11 mouse cellular contexts compared by ENCODE assay signal in genomic region chr6:134243546-134243945, GRCm38 (mm10).
DNase-seq lines count a peak whose midpoint lies in the region; ATAC-seq and TF ChIP-seq lines count a peak whose summit lies in the region.
"Had no signal": no experiment of that assay in that cellular context is flagged by ENCODE, and none has a peak within 500 bp of the region (broad histone marks: within the 10 kb centered on the region; RNA-seq: fewer than 3 reads in every experiment).

No protein-coding gene starts in this region.

- peaks cover 6% of the 10 kb centered on the region for H3K36me3 ChIP-seq in spleen, adult 2 months (ENCODE audit: control insufficient read depth, insufficient read depth, low read length)
- H3K36me3 ChIP-seq in heart, embryonic 15.5 days = peaks cover 17% of the 10 kb centered on the region; the same call in 1 of the 2 replicates

- H3K27ac ChIP-seq in spleen, adult 2 months (ENCODE audit: insufficient read depth, low read length) = peak overlapping the region; percentile 20
- peak overlapping the region; percentile 66 for H3K27ac ChIP-seq in heart, embryonic 15.5 days
- H3K27ac ChIP-seq: hindbrain, embryonic 14.5 days; limb, embryonic 12.5 days had no signal

- no peak for DNase-seq in spleen, adult 2 months (ENCODE audit: low read depth in 1 of 2, low spot score in 2 of 2)
- no peak for DNase-seq in spleen, postnatal 14 days (ENCODE audit: low spot score in 2 of 2)
- DNase-seq in large intestine, adult 2 months (ENCODE audit: low read depth, low spot score) = peak; percentile 46
- no peak for DNase-seq in right cerebral cortex, postnatal 14 days
- no peak for DNase-seq in c-Kit-positive CD71-positive TER-119-positive erythroid progenitor cells, embryonic 14.5 days (ENCODE audit: low spot score)
- no peak for DNase-seq in cerebellum, adult 8-10 months
- no peak for DNase-seq in right cerebral cortex, adult 2 months (ENCODE audit: low spot score in 2 of 2)

- no peak for ATAC-seq in heart, embryonic 15.5 days (replicated peaks; ENCODE audit: insufficient number of reproducible peaks, insufficient read depth, low FRiP score, low read depth)
- ATAC-seq: Patski had no signal

- 52% methylated on average over 4 of the region's 4 CpGs for WGBS in spleen, adult 2 months
- WGBS in heart, embryonic 15.5 days = 69% methylated on average over 4 of the region's 4 CpGs
- 26% methylated on average over 4 of the region's 4 CpGs for WGBS in large intestine, adult 2 months

- TF ChIP-seq POLR2A in spleen, adult 2 months (IDR thresholded peaks at IDR 0.05; ENCODE audit: low read depth, low read length) = no peak

- no peak overlapping the region for H3K9ac ChIP-seq in heart, embryonic 15.5 days
- H3K9ac ChIP-seq: hindbrain, embryonic 14.5 days; limb, embryonic 12.5 days had no signal

- no peaks in the 10 kb centered on the region for H3K27me3 ChIP-seq in spleen, adult 2 months (ENCODE audit: control insufficient read depth, insufficient read depth, low read length)
- no peaks in the 10 kb centered on the region for H3K27me3 ChIP-seq in heart, embryonic 15.5 days
- H3K27me3 ChIP-seq: limb, embryonic 12.5 days; Patski had no signal

- H3K4me1 ChIP-seq in spleen, adult 2 months (ENCODE audit: control insufficient read depth, insufficient read depth, insufficient read length) = peaks cover 2% of the 10 kb centered on the region; the same call in 1 of the 2 replicates
- peaks cover 29% of the 10 kb centered on the region for H3K4me1 ChIP-seq in heart, embryonic 15.5 days (replicated peaks)

- H3K4me3 ChIP-seq in spleen, adult 2 months (ENCODE audit: extremely low read depth, insufficient read depth, insufficient read length) = no peak overlapping the region
- H3K4me3 ChIP-seq in heart, embryonic 15.5 days = no peak overlapping the region
- H3K4me3 ChIP-seq: limb, embryonic 12.5 days had no signal

- no peaks in the 10 kb centered on the region for H3K9me3 ChIP-seq in heart, embryonic 15.5 days (replicated peaks)

- H3K4me2 ChIP-seq in heart, embryonic 15.5 days = no peak overlapping the region
- H3K4me2 ChIP-seq: hindbrain, embryonic 14.5 days; limb, embryonic 12.5 days had no signal

- TF ChIP-seq CTCF in spleen, adult 2 months (IDR thresholded peaks at IDR 0.05; ENCODE audit: extremely low read depth, insufficient read depth, insufficient read length, insufficient replicate concordance) = no peak
